Mouse (Mus musculus): ENCODE results near the gene Relt.
"Not testable (repeated sequence)": the region's sequence is repeated elsewhere in the genome, so short reads cannot be mapped to it uniquely, and the experiment has no call there.

The Relt gene

GRCm38 (mm10) chr7:100846033-100846432 is 17.2 kb downstream of the Relt start:
- not testable (repeated sequence) for DNase-seq (ENCODE audit: low read depth in 1 of 2, low spot score in 2 of 2)

GRCm38 (mm10) chr7:100845412-100845811 is 17.8 kb downstream of the Relt start:
- peak; percentile 73 to 87 for DNase-seq (ENCODE audit: low read depth in 1 of 2, low spot score in 2 of 2)

GRCm38 (mm10) chr7:100845026-100845400 is 18.2 kb downstream of the Relt start:
- no peak for DNase-seq (ENCODE audit: low read depth in 1 of 2, low spot score in 2 of 2)

- no peak for DNase-seq (ENCODE audit: low read depth in 1 of 2, low spot score in 2 of 2)
Observed at GRCm38 (mm10) chr7:100844385-100845025, 18.7 kb downstream of the Relt start.

- DNase-seq (ENCODE audit: low read depth in 1 of 2, low spot score in 2 of 2) = no peak
Observed at GRCm38 (mm10) chr7:100843866-100844265, 19.4 kb downstream of the Relt start.

- DNase-seq (ENCODE audit: low read depth in 1 of 2, low spot score in 2 of 2) = no peak
Observed at GRCm38 (mm10) chr7:100842175-100842574, 21.1 kb downstream of the Relt start.

- no peak for DNase-seq (ENCODE audit: low read depth in 1 of 2, low spot score in 2 of 2)
Observed at GRCm38 (mm10) chr7:100841608-100842007, 21.6 kb downstream of the Relt start.

- DNase-seq (ENCODE audit: low read depth in 1 of 2, low spot score in 2 of 2) = no peak
Observed at GRCm38 (mm10) chr7:100840906-100841305, 22.3 kb downstream of the Relt start.

- no peak for DNase-seq (ENCODE audit: low read depth in 1 of 2, low spot score in 2 of 2)
Observed at GRCm38 (mm10) chr7:100839632-100840402, 23.4 kb downstream of the Relt start.

GRCm38 (mm10) chr7:100837701-100838100 is 25.5 kb downstream of the Relt start:
- DNase-seq (ENCODE audit: low read depth in 1 of 2, low spot score in 2 of 2) = no peak

GRCm38 (mm10) chr7:100836657-100837056 is 26.6 kb downstream of the Relt start:
- DNase-seq (ENCODE audit: low read depth in 1 of 2, low spot score in 2 of 2) = no peak

GRCm38 (mm10) chr7:100835711-100836110 is 27.5 kb downstream of the Relt start:
- no peak for DNase-seq (ENCODE audit: low read depth in 1 of 2, low spot score in 2 of 2)

GRCm38 (mm10) chr7:100835168-100835567 is 28.1 kb downstream of the Relt start:
- no peak for DNase-seq (ENCODE audit: low read depth in 1 of 2, low spot score in 2 of 2)

GRCm38 (mm10) chr7:100833859-100834258 is 29.4 kb downstream of the Relt start:
- DNase-seq (ENCODE audit: low read depth in 1 of 2, low spot score in 2 of 2) = no peak

- no peak for DNase-seq (ENCODE audit: low read depth in 1 of 2, low spot score in 2 of 2)
Observed at GRCm38 (mm10) chr7:100828549-100828948, 34.7 kb downstream of the Relt start.

GRCm38 (mm10) chr7:100824661-100825060 is 38.6 kb downstream of the Relt start:
- DNase-seq (ENCODE audit: low read depth in 1 of 2, low spot score in 2 of 2) = no peak

- no peak for DNase-seq (ENCODE audit: low read depth in 1 of 2, low spot score in 2 of 2)
Observed at GRCm38 (mm10) chr7:100818401-100819064, 44.7 kb downstream of the Relt start.

GRCm38 (mm10) chr7:100817442-100817760 is 45.8 kb downstream of the Relt start:
- no peak for DNase-seq (ENCODE audit: low read depth in 1 of 2, low spot score in 2 of 2)

GRCm38 (mm10) chr7:100816759-100817441 is 46.3 kb downstream of the Relt start:
- DNase-seq (ENCODE audit: low read depth in 1 of 2, low spot score in 2 of 2) = no peak

- no peak for DNase-seq (ENCODE audit: low read depth in 1 of 2, low spot score in 2 of 2)
Observed at GRCm38 (mm10) chr7:100815900-100816570, 47.2 kb downstream of the Relt start.

- DNase-seq (ENCODE audit: low read depth in 1 of 2, low spot score in 2 of 2) = no peak
Observed at GRCm38 (mm10) chr7:100812641-100813040, 50.6 kb downstream of the Relt start.

Measured in monocyte, adult 2 months (primary cell).